Mouse (Mus musculus): ENCODE results near the gene Gas2. TPM values are rescaled to one million over a fixed set of nuclear protein-coding genes. Genes with fewer than 3 reads are reported as not detected.

The Gas2 gene
- total and polyA plus RNA-seq, 2 experiments from 2014 or later = 5.5 to 6.1 TPM

- no peak overlapping the region for H3K27ac ChIP-seq (ENCODE audit: low read depth)
- 60% methylated on average over 2 of the region's 2 CpGs for WGBS
- H3K27me3 ChIP-seq (ENCODE audit: control insufficient read depth, insufficient read depth, low read length) = no peaks in the 10 kb centered on the region
- no peaks in the 10 kb centered on the region for H3K9me3 ChIP-seq (replicated peaks; ENCODE audit: control insufficient read depth, low read length)
- TF ChIP-seq EP300 (IDR thresholded peaks at IDR 0.05; ENCODE audit: low read depth) (no peak), CTCF (IDR thresholded peaks at IDR 0.05; ENCODE audit: low read depth) (no peak)
- no peak for DNase-seq (ENCODE audit: low spot score)
- ATAC-seq (ENCODE audit: insufficient read depth, low read depth) = no peak
- H3K4me2 ChIP-seq (ENCODE audit: low read depth, low read length) = no peak overlapping the region
- no peaks in the 10 kb centered on the region for H3K36me3 ChIP-seq (replicated peaks; ENCODE audit: control insufficient read depth, insufficient read depth, low read length)
- H3K4me3 ChIP-seq (ENCODE audit: low read depth, low read length) = no peak overlapping the region
- no peak overlapping the region for H3K9ac ChIP-seq (replicated peaks; ENCODE audit: low read depth, low read length)
- no peaks in the 10 kb centered on the region for H3K4me1 ChIP-seq (ENCODE audit: control insufficient read depth, insufficient read depth)
These were observed 40.3 kb upstream of the Gas2 start for GRCm38 (mm10) chr7:51821467-51821866.

- TF ChIP-seq CTCF (IDR thresholded peaks at IDR 0.05; ENCODE audit: low read depth) (no peak), EP300 (IDR thresholded peaks at IDR 0.05; ENCODE audit: low read depth) (no peak)
- H3K4me2 ChIP-seq (ENCODE audit: low read depth, low read length) = no peak overlapping the region
- no peaks in the 10 kb centered on the region for H3K4me1 ChIP-seq (ENCODE audit: control insufficient read depth, insufficient read depth)
- ATAC-seq (ENCODE audit: insufficient read depth, low read depth) = no peak
- DNase-seq (ENCODE audit: low spot score) = no peak
- H3K4me3 ChIP-seq (ENCODE audit: low read depth, low read length) = no peak overlapping the region
- no peak overlapping the region for H3K27ac ChIP-seq (ENCODE audit: low read depth)
- H3K36me3 ChIP-seq (replicated peaks; ENCODE audit: control insufficient read depth, insufficient read depth, low read length) = no peaks in the 10 kb centered on the region
- H3K9me3 ChIP-seq (replicated peaks; ENCODE audit: control insufficient read depth, low read length) = no peaks in the 10 kb centered on the region
- WGBS = 69% methylated on average over 7 of the region's 7 CpGs
- no peaks in the 10 kb centered on the region for H3K27me3 ChIP-seq (ENCODE audit: control insufficient read depth, insufficient read depth, low read length)
- H3K9ac ChIP-seq (replicated peaks; ENCODE audit: low read depth, low read length) = no peak overlapping the region
These were observed 38.1 kb upstream of the Gas2 start for GRCm38 (mm10) chr7:51823562-51824338.

- H3K9me3 ChIP-seq (replicated peaks; ENCODE audit: control insufficient read depth, low read length) = no peaks in the 10 kb centered on the region
- DNase-seq (ENCODE audit: low spot score) (peak; percentile 14), ATAC-seq (ENCODE audit: insufficient read depth, low read depth) (no peak)
- no peak overlapping the region for H3K9ac ChIP-seq (replicated peaks; ENCODE audit: low read depth, low read length)
- H3K4me2 ChIP-seq (ENCODE audit: low read depth, low read length) = no peak overlapping the region
- no peak overlapping the region for H3K4me3 ChIP-seq (ENCODE audit: low read depth, low read length)
- TF ChIP-seq EP300 (IDR thresholded peaks at IDR 0.05; ENCODE audit: low read depth) (no peak), CTCF (IDR thresholded peaks at IDR 0.05; ENCODE audit: low read depth) (no peak)
- no peaks in the 10 kb centered on the region for H3K27me3 ChIP-seq (ENCODE audit: control insufficient read depth, insufficient read depth, low read length)
- WGBS = 39% methylated on average over 7 of the region's 7 CpGs
- no peaks in the 10 kb centered on the region for H3K4me1 ChIP-seq (ENCODE audit: control insufficient read depth, insufficient read depth)
- no peak overlapping the region for H3K27ac ChIP-seq (ENCODE audit: low read depth)
- H3K36me3 ChIP-seq (replicated peaks; ENCODE audit: control insufficient read depth, insufficient read depth, low read length) = no peaks in the 10 kb centered on the region
These were observed 29.9 kb upstream of the Gas2 start for GRCm38 (mm10) chr7:51831917-51832316.

- TF ChIP-seq CTCF (IDR thresholded peaks at IDR 0.05; ENCODE audit: low read depth) (no peak), EP300 (IDR thresholded peaks at IDR 0.05; ENCODE audit: low read depth) (no peak)
- H3K27ac ChIP-seq (ENCODE audit: low read depth) = no peak overlapping the region
- no peaks in the 10 kb centered on the region for H3K27me3 ChIP-seq (ENCODE audit: control insufficient read depth, insufficient read depth, low read length)
- H3K36me3 ChIP-seq (replicated peaks; ENCODE audit: control insufficient read depth, insufficient read depth, low read length) = no peaks in the 10 kb centered on the region
- H3K4me1 ChIP-seq (ENCODE audit: control insufficient read depth, insufficient read depth) = no peaks in the 10 kb centered on the region
- no peak overlapping the region for H3K4me2 ChIP-seq (ENCODE audit: low read depth, low read length)
- ATAC-seq (ENCODE audit: insufficient read depth, low read depth) (no peak), DNase-seq (ENCODE audit: low spot score) (no peak)
- WGBS = 62% methylated on average over 7 of the region's 7 CpGs
- no peak overlapping the region for H3K9ac ChIP-seq (replicated peaks; ENCODE audit: low read depth, low read length)
- no peak overlapping the region for H3K4me3 ChIP-seq (ENCODE audit: low read depth, low read length)
- no peaks in the 10 kb centered on the region for H3K9me3 ChIP-seq (replicated peaks; ENCODE audit: control insufficient read depth, low read length)
These were observed 21.3 kb upstream of the Gas2 start for GRCm38 (mm10) chr7:51840515-51840914.

GRCm38 (mm10) chr7:51850877-51851276 lies 10.9 kb upstream of the Gas2 start:
- Histone ChIP-seq H3K4me3 (ENCODE audit: low read depth, low read length) (no peak overlapping the region), H3K9me3 (replicated peaks; ENCODE audit: control insufficient read depth, low read length) (no peaks in the 10 kb centered on the region), H3K36me3 (replicated peaks; ENCODE audit: control insufficient read depth, insufficient read depth, low read length) (no peaks in the 10 kb centered on the region), H3K27me3 (ENCODE audit: control insufficient read depth, insufficient read depth, low read length) (no peaks in the 10 kb centered on the region), H3K4me1 (ENCODE audit: control insufficient read depth, insufficient read depth) (no peaks in the 10 kb centered on the region), H3K9ac (replicated peaks; ENCODE audit: low read depth, low read length) (no peak overlapping the region), H3K4me2 (ENCODE audit: low read depth, low read length) (no peak overlapping the region), H3K27ac (ENCODE audit: low read depth) (no peak overlapping the region)
- DNase-seq (ENCODE audit: low spot score) (no peak), ATAC-seq (ENCODE audit: insufficient read depth, low read depth) (no peak)
- TF ChIP-seq CTCF (IDR thresholded peaks at IDR 0.05; ENCODE audit: low read depth) = no peak
- no peak for TF ChIP-seq EP300 (IDR thresholded peaks at IDR 0.05; ENCODE audit: low read depth)
- 70% methylated on average over 6 of the region's 6 CpGs for WGBS
